In genomic region chr5:21370218-21370947, GRCm38 (mm10) we compare ENCODE assay signal across 21 mouse cellular contexts. TPM values are rescaled to one million over a fixed set of nuclear protein-coding genes. Genes with fewer than 3 reads are reported as not detected.
"Had no signal": no experiment of that assay in that cellular context is flagged by ENCODE, and none has a peak within 500 bp of the region (broad histone marks: within the 10 kb centered on the region; RNA-seq: fewer than 3 reads in every experiment).

No protein-coding gene starts in this region.

- DNase-seq: kidney, adult 8-10 months; kidney, postnatal 14 days; kidney, postnatal 4 days; left cerebral cortex, postnatal 4 days; liver, postnatal 0 days; lung, embryonic 14.5 days; thymus, adult 18-20 months; thymus, postnatal 14 days; thymus, postnatal 4 days had no signal

- H3K9ac ChIP-seq: limb, embryonic 12.5 days; limb, embryonic 15.5 days; liver, embryonic 14.5 days; liver, postnatal 0 days; lung, embryonic 14.5 days; midbrain, embryonic 12.5 days had no signal

- ATAC-seq: liver, postnatal 0 days; lung, postnatal 0 days; midbrain, embryonic 16.5 days had no signal

- H3K4me2 ChIP-seq: limb, embryonic 12.5 days; limb, embryonic 15.5 days; liver, embryonic 11.5 days; lung, embryonic 14.5 days; midbrain, embryonic 12.5 days had no signal

- H3K4me3 ChIP-seq: limb, embryonic 12.5 days; limb, embryonic 15.5 days; midbrain, embryonic 12.5 days; myocyte had no signal

- H3K36me3 ChIP-seq: limb, embryonic 12.5 days; limb, embryonic 15.5 days; midbrain, embryonic 12.5 days had no signal

- H3K27ac ChIP-seq: limb, embryonic 12.5 days; limb, embryonic 15.5 days; liver, embryonic 14.5 days; macrophage; midbrain, embryonic 12.5 days had no signal

- H3K9me3 ChIP-seq: limb, embryonic 12.5 days; limb, embryonic 15.5 days; midbrain, embryonic 12.5 days had no signal

RNA-seq across cellular contexts. Expression of gene Ccdc146, which starts 54.1 kb away (rescaled TPM):
- total RNA-seq: monocyte, adult 5-6 weeks had no signal
- polyA plus RNA-seq: limb, embryonic 15.5 days; liver, embryonic 11.5 days; macrophage; myocyte; small intestine, adult 2 months; spleen, adult 2 months had no signal
